Mouse (Mus musculus): ENCODE data around the gene Josd1.

DNA sequence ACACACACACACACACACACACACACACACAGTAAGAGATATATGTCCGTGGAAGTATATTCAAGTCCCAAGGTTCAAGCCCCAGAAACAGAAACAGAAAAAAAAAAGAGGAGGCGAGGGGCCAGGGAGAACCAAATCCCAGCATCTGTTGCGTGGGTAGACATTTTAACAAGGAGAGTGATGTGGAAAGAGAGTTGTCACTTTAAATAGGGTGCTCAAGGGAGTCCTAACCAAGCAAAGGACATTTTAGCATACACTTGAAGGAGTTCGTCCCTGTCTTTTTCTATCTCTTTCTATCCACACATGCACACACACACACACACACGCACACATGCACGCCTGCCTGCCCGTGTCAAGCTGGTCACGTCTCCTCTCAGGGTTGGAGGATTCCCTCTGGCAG is 23.1 kb downstream of the Josd1 start:
- TF ChIP-seq POLR2A (IDR thresholded peaks at IDR 0.05; ENCODE audit: insufficient read depth, low read length) (no peak), CTCF (IDR thresholded peaks at IDR 0.05; ENCODE audit: low read depth, low read length) (no peak), EP300 (IDR thresholded peaks at IDR 0.05; ENCODE audit: insufficient read depth, low read depth, low read length) (no peak)
